In genomic region chr19:45005957-45006712, GRCm38 (mm10) we compare ENCODE assay signal across 8 mouse cellular contexts. TPM values are rescaled to one million over a fixed set of nuclear protein-coding genes. Genes with fewer than 3 reads are reported as not detected.
A peak's percentile ranks its signal among the peaks of the same experiment; 100 is the strongest.
DNase-seq lines count a peak whose midpoint lies in the region; ATAC-seq lines count a peak whose summit lies in the region.

Gene Mrpl43 (minus strand): TSS chr19:45006442.

- H3K4me3 ChIP-seq in hindbrain, embryonic 11.5 days (ENCODE audit: low read depth, low read length), result peak within 1 kb of the TSS; percentile 99

- H3K27ac ChIP-seq in hindbrain, embryonic 11.5 days (ENCODE audit: low read depth, low read length), result peak within 1 kb of the TSS; percentile 58; the same call in 1 of the 2 replicates

- no peaks in the 10 kb centered on the region for H3K27me3 ChIP-seq in hindbrain, embryonic 11.5 days (ENCODE audit: control insufficient read depth, insufficient read depth, low read length)

- ATAC-seq in hindbrain, embryonic 11.5 days (ENCODE audit: low FRiP score), result peak; percentile 91

- peak; percentile 93 for DNase-seq in MN1 (ENCODE audit: low spot score)
- peak; percentile 95 for DNase-seq in cerebellum, adult 9-10 months
- peak; percentile 93 to 97 for DNase-seq in frontal cortex, adult 2 months (ENCODE audit: extremely low spot score in 1 of 2, low spot score in 1 of 2)
- DNase-seq in hindbrain, embryonic 11.5 days (ENCODE audit: low spot score), result peak; percentile 97
- peak; percentile 94 to 96 for DNase-seq in layer of hippocampus, postnatal 14 days (ENCODE audit: low spot score in 2 of 2)
- peak; percentile 98 for DNase-seq in lung, postnatal 14 days
- DNase-seq in retina, adult 2 months (ENCODE audit: low read depth, low spot score), result peak; percentile 87
- peak; percentile 93 to 95 for DNase-seq in thymus, postnatal 36 days

- WGBS in hindbrain, embryonic 11.5 days, result under 1% methylated on average over 73 of the region's 82 CpGs

- peak within 1 kb of the TSS; percentile 67 for H3K9ac ChIP-seq in hindbrain, embryonic 11.5 days (ENCODE audit: low read depth, low read length)

- H3K9me3 ChIP-seq in hindbrain, embryonic 11.5 days (ENCODE audit: control insufficient read depth, low read length), result no peaks in the 10 kb centered on the region

- peaks cover 4% of the 10 kb centered on the region; the same call in 1 of the 2 replicates for H3K4me1 ChIP-seq in hindbrain, embryonic 11.5 days (replicated peaks; ENCODE audit: control insufficient read depth, insufficient read depth, low read length)

- H3K36me3 ChIP-seq in hindbrain, embryonic 11.5 days (ENCODE audit: control insufficient read depth, insufficient read depth, low read length), result peaks cover 6% of the 10 kb centered on the region; the same call in 1 of the 2 replicates

- H3K4me2 ChIP-seq in hindbrain, embryonic 11.5 days (replicated peaks; ENCODE audit: low read depth, low read length), result peak within 1 kb of the TSS; percentile 88

RNA-seq across cellular contexts. Expression of gene Mrpl43, which starts in this region (rescaled TPM):
- polyA plus RNA-seq in frontal cortex, adult 2 months (2012; rRNA removed), result 73.3 and 80.2 TPM in 2 replicates
- polyA plus RNA-seq in hindbrain, embryonic 11.5 days (2014; fragmentation: Nextera tagmentation; extraction: Ambion mirVana), result 69.0 and 75.0 TPM in 2 replicates
- 10 to 100 TPM; 46.2 to 47.5 TPM for total RNA-seq in layer of hippocampus, postnatal 14 days (2021)

Comparison
In these comparisons a context has a peak if more than half of its experiments do, and no peak if none do; other contexts are left out.
1. Peak in every context shown above with its lines: DNase-seq, ATAC-seq, H3K4me3 ChIP-seq and H3K27ac ChIP-seq.